Mouse (Mus musculus): Measurements from ENCODE around the gene Itga11. TPM values are rescaled to one million over a fixed set of nuclear protein-coding genes. Genes with fewer than 3 reads are reported as not detected.

Itga11 gene
- 0.45 and 0.47 TPM in 2 replicates for polyA plus RNA-seq (2012; rRNA removed)

GRCm38 (mm10) chr9:62677641-62678549 is at the start of gene Itga11:
Gene Itga11 (plus strand): TSS chr9:62677826.
- H3K27me3 ChIP-seq (ENCODE audit: control insufficient read depth, insufficient read depth, low read length) = peaks cover 13% of the 10 kb centered on the region
- TF ChIP-seq POLR2A (IDR thresholded peaks at IDR 0.05; ENCODE audit: control insufficient read depth, extremely low read depth, insufficient read depth, low read length, poor library complexity) = no peak
- TF ChIP-seq CTCF (IDR thresholded peaks at IDR 0.05; ENCODE audit: borderline replicate concordance, control insufficient read depth, extremely low read depth, insufficient read depth, low read length, poor library complexity) = no peak
- no peaks in the 10 kb centered on the region for H3K36me3 ChIP-seq (ENCODE audit: control insufficient read depth, insufficient read depth, low read length)
- H3K4me3 ChIP-seq (ENCODE audit: control insufficient read depth, insufficient read depth, low read length) = no peak within 1 kb of the TSS
- no peak within 1 kb of the TSS for H3K27ac ChIP-seq (ENCODE audit: control insufficient read depth, insufficient read depth, low read length)
- H3K4me1 ChIP-seq (replicated peaks; ENCODE audit: control insufficient read depth, insufficient read depth, low read length) = no peaks in the 10 kb centered on the region
- no peak for DNase-seq
- 5% methylated on average over 45 of the region's 45 CpGs for WGBS

DNA sequence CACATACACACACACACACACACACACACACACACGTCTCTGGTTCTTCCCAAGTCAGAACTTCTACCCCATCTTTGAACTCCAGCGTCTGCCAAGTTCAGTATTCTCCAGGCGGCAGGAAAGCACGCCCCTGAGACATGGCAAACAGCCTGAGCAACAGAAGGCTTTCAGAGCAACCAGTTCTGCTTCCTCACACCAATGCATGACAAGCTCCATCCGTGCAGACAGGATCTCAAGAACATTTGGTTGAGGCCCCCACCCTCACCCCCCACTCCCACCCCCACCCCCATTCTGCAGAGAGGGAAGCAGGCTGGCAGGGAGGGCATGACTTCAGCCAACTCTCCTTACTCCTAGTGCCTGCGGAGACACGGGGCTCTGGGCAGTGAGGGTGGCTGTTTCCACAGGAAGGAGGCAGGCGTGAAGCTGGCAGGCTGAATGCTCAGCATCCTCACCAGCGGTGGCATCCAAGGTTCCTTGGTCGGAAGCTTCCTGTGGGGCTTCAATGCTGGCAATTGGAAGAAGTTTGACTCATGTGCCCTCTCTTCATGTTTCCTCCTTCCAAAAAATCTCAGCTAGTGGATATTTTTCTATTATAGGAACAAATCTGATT is 46.9 kb upstream of the Itga11 start:
- Histone ChIP-seq H3K27ac (ENCODE audit: control insufficient read depth, insufficient read depth, low read length) (no peak overlapping the region), H3K36me3 (ENCODE audit: control insufficient read depth, insufficient read depth, low read length) (no peaks in the 10 kb centered on the region), H3K4me3 (ENCODE audit: control insufficient read depth, insufficient read depth, low read length) (no peak overlapping the region), H3K4me1 (replicated peaks; ENCODE audit: control insufficient read depth, insufficient read depth, low read length) (no peaks in the 10 kb centered on the region), H3K27me3 (ENCODE audit: control insufficient read depth, insufficient read depth, low read length) (no peaks in the 10 kb centered on the region)
- 47% methylated on average over 10 of the region's 10 CpGs for WGBS
- no peak for DNase-seq
- TF ChIP-seq CTCF (IDR thresholded peaks at IDR 0.05; ENCODE audit: borderline replicate concordance, control insufficient read depth, extremely low read depth, insufficient read depth, low read length, poor library complexity) (no peak), POLR2A (IDR thresholded peaks at IDR 0.05; ENCODE audit: control insufficient read depth, extremely low read depth, insufficient read depth, low read length, poor library complexity) (no peak)

GRCm38 (mm10) chr9:62632392-62632791 is 45.2 kb upstream of the Itga11 start:
- H3K27ac ChIP-seq (ENCODE audit: control insufficient read depth, insufficient read depth, low read length) = no peak overlapping the region
- no peaks in the 10 kb centered on the region for H3K27me3 ChIP-seq (ENCODE audit: control insufficient read depth, insufficient read depth, low read length)
- no peaks in the 10 kb centered on the region for H3K4me1 ChIP-seq (replicated peaks; ENCODE audit: control insufficient read depth, insufficient read depth, low read length)
- no peak overlapping the region for H3K4me3 ChIP-seq (ENCODE audit: control insufficient read depth, insufficient read depth, low read length)
- no peak for DNase-seq
- 81% methylated on average over 6 of the region's 6 CpGs for WGBS
- H3K36me3 ChIP-seq (ENCODE audit: control insufficient read depth, insufficient read depth, low read length) = no peaks in the 10 kb centered on the region
- no peak for TF ChIP-seq CTCF (IDR thresholded peaks at IDR 0.05; ENCODE audit: borderline replicate concordance, control insufficient read depth, extremely low read depth, insufficient read depth, low read length, poor library complexity)
- TF ChIP-seq POLR2A (IDR thresholded peaks at IDR 0.05; ENCODE audit: control insufficient read depth, extremely low read depth, insufficient read depth, low read length, poor library complexity) = no peak

GRCm38 (mm10) chr9:62638045-62638444 is 39.6 kb upstream of the Itga11 start:
- no peaks in the 10 kb centered on the region for H3K36me3 ChIP-seq (ENCODE audit: control insufficient read depth, insufficient read depth, low read length)
- H3K4me3 ChIP-seq (ENCODE audit: control insufficient read depth, insufficient read depth, low read length) = no peak overlapping the region
- H3K27me3 ChIP-seq (ENCODE audit: control insufficient read depth, insufficient read depth, low read length) = no peaks in the 10 kb centered on the region
- TF ChIP-seq CTCF (IDR thresholded peaks at IDR 0.05; ENCODE audit: borderline replicate concordance, control insufficient read depth, extremely low read depth, insufficient read depth, low read length, poor library complexity) = no peak
- 47% methylated on average over 6 of the region's 6 CpGs for WGBS
- no peaks in the 10 kb centered on the region for H3K4me1 ChIP-seq (replicated peaks; ENCODE audit: control insufficient read depth, insufficient read depth, low read length)
- no peak overlapping the region for H3K27ac ChIP-seq (ENCODE audit: control insufficient read depth, insufficient read depth, low read length)
- no peak for DNase-seq

- Histone ChIP-seq H3K27me3 (ENCODE audit: control insufficient read depth, insufficient read depth, low read length) (no peaks in the 10 kb centered on the region), H3K4me3 (ENCODE audit: control insufficient read depth, insufficient read depth, low read length) (no peak overlapping the region), H3K36me3 (ENCODE audit: control insufficient read depth, insufficient read depth, low read length) (no peaks in the 10 kb centered on the region), H3K27ac (ENCODE audit: control insufficient read depth, insufficient read depth, low read length) (no peak overlapping the region), H3K4me1 (replicated peaks; ENCODE audit: control insufficient read depth, insufficient read depth, low read length) (no peaks in the 10 kb centered on the region)
- DNase-seq = no peak
- TF ChIP-seq POLR2A (IDR thresholded peaks at IDR 0.05; ENCODE audit: control insufficient read depth, extremely low read depth, insufficient read depth, low read length, poor library complexity) = no peak
- no peak for TF ChIP-seq CTCF (IDR thresholded peaks at IDR 0.05; ENCODE audit: borderline replicate concordance, control insufficient read depth, extremely low read depth, insufficient read depth, low read length, poor library complexity)
- 88% methylated on average over 4 of the region's 4 CpGs for WGBS
Observed at GRCm38 (mm10) chr9:62639686-62640085, 37.9 kb upstream of the Itga11 start.

GRCm38 (mm10) chr9:62640188-62640587 is 37.4 kb upstream of the Itga11 start:
- 88% methylated on average over 2 of the region's 2 CpGs for WGBS
- no peak overlapping the region for H3K27ac ChIP-seq (ENCODE audit: control insufficient read depth, insufficient read depth, low read length)
- H3K4me1 ChIP-seq (replicated peaks; ENCODE audit: control insufficient read depth, insufficient read depth, low read length) = no peaks in the 10 kb centered on the region
- no peak overlapping the region for H3K4me3 ChIP-seq (ENCODE audit: control insufficient read depth, insufficient read depth, low read length)
- H3K27me3 ChIP-seq (ENCODE audit: control insufficient read depth, insufficient read depth, low read length) = no peaks in the 10 kb centered on the region
- H3K36me3 ChIP-seq (ENCODE audit: control insufficient read depth, insufficient read depth, low read length) = no peaks in the 10 kb centered on the region
- DNase-seq = no peak
- no peak for TF ChIP-seq POLR2A (IDR thresholded peaks at IDR 0.05; ENCODE audit: control insufficient read depth, extremely low read depth, insufficient read depth, low read length, poor library complexity)
- TF ChIP-seq CTCF (IDR thresholded peaks at IDR 0.05; ENCODE audit: borderline replicate concordance, control insufficient read depth, extremely low read depth, insufficient read depth, low read length, poor library complexity) = no peak

Measured in thymus, adult 2 months (tissue).